9 mouse cellular contexts compared by ENCODE assay signal in the genomic region with DNA sequence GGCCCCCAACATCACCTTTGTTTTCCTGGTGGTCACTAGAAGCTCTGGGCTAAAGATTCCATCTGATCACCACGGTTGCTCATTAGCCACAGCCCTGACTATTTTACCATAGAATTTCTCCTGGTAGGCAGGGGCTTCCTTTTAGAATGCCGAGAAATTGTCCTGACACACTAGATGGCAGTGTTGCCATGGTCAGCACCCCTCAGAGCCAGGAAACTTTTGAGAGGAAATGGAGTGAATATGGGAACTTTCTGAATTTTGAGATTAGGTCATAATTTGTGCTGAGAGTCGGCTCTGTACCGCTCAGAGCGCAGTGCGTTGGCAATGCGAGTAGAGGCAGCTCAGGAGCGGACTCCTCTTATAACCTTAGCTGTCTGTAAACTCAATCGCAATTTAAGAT.
DNase-seq lines count a peak whose midpoint lies in the region; ATAC-seq and TF ChIP-seq lines count a peak whose summit lies in the region.
"Had no signal": no experiment of that assay in that cellular context is flagged by ENCODE, and none has a peak within 500 bp of the region (broad histone marks: within the 10 kb centered on the region; RNA-seq: fewer than 3 reads in every experiment).

No protein-coding gene starts in this region.

- no peaks in the 10 kb centered on the region for H3K4me1 ChIP-seq in liver, adult 2 months (ENCODE audit: control insufficient read depth, insufficient read depth, low read length)
- no peaks in the 10 kb centered on the region for H3K4me1 ChIP-seq in liver, embryonic 11.5 days (replicated peaks; ENCODE audit: control insufficient read depth, insufficient read depth, low read length)
- H3K4me1 ChIP-seq in limb, embryonic 14.5 days (ENCODE audit: control insufficient read depth, insufficient read depth, low read length): no peaks in the 10 kb centered on the region
- H3K4me1 ChIP-seq: midbrain, embryonic 12.5 days had no signal

- H3K4me2 ChIP-seq in liver, embryonic 11.5 days: no peak overlapping the region
- no peak overlapping the region for H3K4me2 ChIP-seq in limb, embryonic 14.5 days (replicated peaks; ENCODE audit: low read depth, low read length, severe bottlenecking)
- H3K4me2 ChIP-seq: midbrain, embryonic 12.5 days had no signal

- WGBS in liver, adult 2 months: 63% methylated on average over 9 of the region's 9 CpGs
- WGBS in liver, embryonic 11.5 days: 59% methylated on average over 9 of the region's 9 CpGs
- 52% methylated on average over 9 of the region's 9 CpGs for WGBS in limb, embryonic 14.5 days

- no peaks in the 10 kb centered on the region for H3K27me3 ChIP-seq in liver, adult 2 months (ENCODE audit: control insufficient read depth, insufficient read depth, low read length)
- no peaks in the 10 kb centered on the region for H3K27me3 ChIP-seq in liver, embryonic 11.5 days (replicated peaks; ENCODE audit: control insufficient read depth, insufficient read depth, low read length)
- no peaks in the 10 kb centered on the region for H3K27me3 ChIP-seq in limb, embryonic 14.5 days (ENCODE audit: control insufficient read depth, insufficient read depth, low read length)
- H3K27me3 ChIP-seq: midbrain, embryonic 12.5 days had no signal

- no peak overlapping the region for H3K27ac ChIP-seq in liver, adult 2 months (replicated peaks; ENCODE audit: insufficient read depth, low read depth, low read length)
- no peak overlapping the region for H3K27ac ChIP-seq in liver, embryonic 11.5 days (ENCODE audit: low read depth, low read length)
- no peak overlapping the region for H3K27ac ChIP-seq in limb, embryonic 14.5 days (replicated peaks; ENCODE audit: low read depth, low read length)
- H3K27ac ChIP-seq: midbrain, embryonic 12.5 days had no signal

- no peaks in the 10 kb centered on the region; the same call in 1 of the 2 replicates for H3K36me3 ChIP-seq in liver, adult 2 months (ENCODE audit: control insufficient read depth, insufficient read depth, low read length)
- H3K36me3 ChIP-seq in liver, embryonic 11.5 days (ENCODE audit: control insufficient read depth, insufficient read depth, low read length): no peaks in the 10 kb centered on the region
- H3K36me3 ChIP-seq in limb, embryonic 14.5 days (ENCODE audit: control insufficient read depth, insufficient read depth, low read length): no peaks in the 10 kb centered on the region; the same call in none of the 2 replicates
- H3K36me3 ChIP-seq: midbrain, embryonic 12.5 days had no signal

- no peak overlapping the region for H3K4me3 ChIP-seq in liver, adult 2 months (ENCODE audit: insufficient read depth, low read depth, low read length)
- no peak overlapping the region for H3K4me3 ChIP-seq in liver, embryonic 11.5 days (ENCODE audit: low read depth, low read length)
- H3K4me3 ChIP-seq in limb, embryonic 14.5 days (replicated peaks; ENCODE audit: low read length): no peak overlapping the region
- H3K4me3 ChIP-seq: midbrain, embryonic 12.5 days had no signal

- peak; percentile 27; the same call in 1 of the 2 replicates for TF ChIP-seq CTCF in liver, adult 2 months (IDR thresholded peaks at IDR 0.05; ENCODE audit: low read depth, low read length)

- H3K79me2 ChIP-seq in liver, adult 2 months (ENCODE audit: control insufficient read depth, insufficient read depth, low read length): no peaks in the 10 kb centered on the region

- no peak overlapping the region for H3K9ac ChIP-seq in liver, adult 2 months (ENCODE audit: low read depth, low read length)
- no peak overlapping the region for H3K9ac ChIP-seq in liver, embryonic 11.5 days (ENCODE audit: low read depth, low read length)
- no peak overlapping the region for H3K9ac ChIP-seq in limb, embryonic 14.5 days (ENCODE audit: low read depth, low read length, severe bottlenecking)
- H3K9ac ChIP-seq: midbrain, embryonic 12.5 days had no signal

- H3K9me3 ChIP-seq in liver, embryonic 11.5 days (ENCODE audit: control insufficient read depth, low read length): no peaks in the 10 kb centered on the region
- no peaks in the 10 kb centered on the region for H3K9me3 ChIP-seq in limb, embryonic 14.5 days (ENCODE audit: control insufficient read depth, low read length)
- H3K9me3 ChIP-seq: midbrain, embryonic 12.5 days had no signal

- DNase-seq in cerebellum, postnatal 14 days: peak; percentile 52 to 58
- no peak for DNase-seq in cerebellum, adult 8-10 months
- no peak for DNase-seq in liver, adult 2 months (ENCODE audit: extremely low read depth, low read depth, low spot score)
- DNase-seq in liver, embryonic 11.5 days (ENCODE audit: low spot score): no peak
- peak; percentile 32 for DNase-seq in fibroblast of lung, adult 2 months (ENCODE audit: low read depth)
- peak; percentile 52 for DNase-seq in limb, embryonic 14.5 days (ENCODE audit: low spot score)
- no peak for DNase-seq in c-Kit-positive CD71-positive TER-119-positive erythroid progenitor cells, embryonic 14.5 days (ENCODE audit: low spot score)
- no peak for DNase-seq in urinary bladder, postnatal 25 days (ENCODE audit: low spot score)

- ATAC-seq in liver, embryonic 11.5 days (replicated peaks; ENCODE audit: low FRiP score): no peak
- no peak for ATAC-seq in limb, embryonic 14.5 days (ENCODE audit: low FRiP score, low read depth)

- TF ChIP-seq POLR2A in liver, adult 2 months (IDR thresholded peaks at IDR 0.05; ENCODE audit: extremely low read depth, insufficient read depth, low read length): no peak
- no peak for TF ChIP-seq POLR2A in limb, embryonic 14.5 days (IDR thresholded peaks at IDR 0.05; ENCODE audit: borderline replicate concordance, extremely low read depth, insufficient read depth, insufficient read length)

Comparison
In these comparisons a context has a peak if more than half of its experiments do, and no peak if none do; other contexts are left out.
1. DNase-seq: peak in cerebellum, postnatal 14 days (2 of 2), fibroblast of lung, adult 2 months (single experiment) and limb, embryonic 14.5 days (single experiment); none in cerebellum, adult 8-10 months (single experiment), liver, adult 2 months (single experiment), liver, embryonic 11.5 days (single experiment), c-Kit-positive CD71-positive TER-119-positive erythroid progenitor cells, embryonic 14.5 days (single experiment) and urinary bladder, postnatal 25 days (single experiment).